Mouse (Mus musculus) B cell, adult 2 months (primary cell): ENCODE measurements around the gene Cox14.
"Not testable (repeated sequence)": the region's sequence is repeated elsewhere in the genome, so short reads cannot be mapped to it uniquely, and the experiment has no call there.

Experiments used
- DNase-seq, 2 experiments: peaks; one replicate each; pipeline ENCODE4 v3.0.0; 2022

Gene Cox14

DNA sequence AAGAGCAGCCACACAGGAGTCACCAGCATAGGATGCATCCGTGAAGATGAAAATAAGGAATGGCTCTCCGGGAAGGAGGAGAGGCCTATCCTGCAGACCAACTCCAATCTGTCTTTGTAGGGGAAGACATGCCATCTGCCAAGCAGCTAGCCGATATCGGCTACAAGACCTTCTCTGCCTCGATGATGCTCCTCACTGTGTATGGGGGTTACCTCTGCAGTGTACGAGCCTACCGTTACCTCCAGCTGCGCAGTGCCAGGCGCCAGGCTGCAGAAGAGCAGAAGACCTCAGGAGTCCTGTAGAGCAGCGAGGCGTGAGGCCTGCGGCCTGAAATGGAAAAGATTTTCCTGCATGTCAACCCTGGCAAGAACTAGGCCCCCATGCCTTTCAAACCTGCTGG, 2.1 kb downstream of the Cox14 start:
- DNase-seq = no peak

DNA sequence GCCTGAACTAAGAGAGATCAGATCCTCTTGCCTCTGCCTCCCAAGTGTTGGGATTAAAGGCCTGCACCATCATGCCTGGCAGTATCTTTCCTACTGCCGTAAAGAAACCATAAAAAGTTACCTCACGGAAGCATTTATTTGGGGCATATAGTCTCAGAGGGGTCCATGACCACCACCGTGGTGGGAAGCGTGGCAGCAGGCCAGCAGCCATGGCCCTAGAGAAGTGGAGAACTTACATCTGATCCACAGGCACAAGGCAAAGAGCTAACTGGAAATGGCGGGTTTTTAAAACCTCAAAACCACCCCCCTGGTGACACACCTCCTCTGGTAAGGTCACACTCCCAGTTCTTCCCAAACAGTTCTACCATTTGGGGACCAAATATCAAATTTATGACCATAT, 2.8 kb downstream of the Cox14 start:
- DNase-seq = no peak

DNA sequence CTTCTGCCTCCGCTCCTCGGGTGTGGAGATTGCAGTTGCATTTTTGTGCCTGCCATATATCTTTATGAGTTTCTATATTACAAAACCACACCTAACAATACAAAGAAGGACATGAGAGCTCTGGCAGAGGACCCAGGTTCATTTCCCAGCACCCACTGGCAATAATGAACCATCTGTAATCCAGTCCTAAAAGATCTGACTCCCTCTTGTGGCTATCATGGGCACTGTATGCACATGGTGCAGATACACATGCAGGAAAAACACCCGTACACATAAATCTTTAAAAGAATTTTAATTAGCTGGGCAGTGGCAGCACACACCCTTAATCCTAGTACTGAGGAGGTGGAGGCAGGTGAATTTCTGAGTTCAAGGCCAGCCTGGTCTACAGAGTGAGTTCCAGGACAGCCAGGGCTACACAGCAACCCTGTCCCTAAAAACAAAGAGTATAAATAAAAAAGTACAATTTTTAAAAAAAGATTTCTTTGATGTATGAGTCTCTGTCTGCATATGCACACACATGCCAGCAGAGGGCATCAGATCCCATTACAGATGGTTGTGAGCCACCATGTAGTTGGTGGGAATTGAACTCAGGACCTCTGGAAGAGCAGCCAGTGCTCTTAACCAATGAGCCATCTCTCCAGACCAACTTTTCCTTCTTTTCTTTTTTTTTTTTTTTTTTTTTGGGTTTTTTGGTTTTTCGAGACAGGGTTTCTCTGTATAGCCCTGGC, 3.8 kb downstream of the Cox14 start:
- peak; percentile 31 to 37 for DNase-seq

DNA sequence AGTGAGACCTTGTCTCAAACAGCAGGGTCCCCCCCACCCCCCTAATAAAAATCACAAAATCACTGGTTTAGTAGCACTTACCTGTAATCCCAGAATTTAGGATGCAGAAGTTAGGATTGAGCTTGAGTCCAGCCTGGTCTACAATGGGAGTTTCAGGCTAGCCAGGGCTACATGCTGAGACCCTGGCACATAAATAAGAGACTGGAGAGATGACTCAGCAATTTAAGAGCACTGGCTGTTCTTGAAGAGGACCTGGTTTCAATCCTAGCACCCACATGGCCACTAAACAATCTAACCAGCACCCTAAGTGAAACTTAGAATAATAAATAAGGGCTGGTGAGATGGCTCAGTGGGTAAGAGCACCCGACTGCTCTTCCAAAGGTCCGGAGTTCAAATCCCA, 5.7 kb downstream of the Cox14 start:
- no peak for DNase-seq

DNA sequence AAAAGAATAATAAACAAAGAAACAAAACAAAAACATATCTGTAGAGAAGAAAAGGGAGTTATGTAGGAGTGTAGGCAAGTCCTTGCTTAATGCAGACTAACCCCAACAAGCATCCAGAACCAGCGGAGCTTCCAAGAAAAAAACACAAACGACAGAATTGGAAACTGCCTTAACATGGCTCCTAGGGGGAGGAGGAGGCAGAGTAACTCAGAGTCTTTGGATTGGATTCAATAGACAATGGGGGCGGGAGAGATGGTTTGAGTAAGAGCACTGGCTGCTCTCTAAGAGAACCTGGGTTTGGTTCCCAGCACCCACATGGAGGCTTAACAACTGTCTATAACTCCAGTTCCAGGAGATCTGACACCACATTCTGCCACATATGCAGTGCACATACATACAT, 6.3 kb downstream of the Cox14 start:
- DNase-seq = no peak

DNA sequence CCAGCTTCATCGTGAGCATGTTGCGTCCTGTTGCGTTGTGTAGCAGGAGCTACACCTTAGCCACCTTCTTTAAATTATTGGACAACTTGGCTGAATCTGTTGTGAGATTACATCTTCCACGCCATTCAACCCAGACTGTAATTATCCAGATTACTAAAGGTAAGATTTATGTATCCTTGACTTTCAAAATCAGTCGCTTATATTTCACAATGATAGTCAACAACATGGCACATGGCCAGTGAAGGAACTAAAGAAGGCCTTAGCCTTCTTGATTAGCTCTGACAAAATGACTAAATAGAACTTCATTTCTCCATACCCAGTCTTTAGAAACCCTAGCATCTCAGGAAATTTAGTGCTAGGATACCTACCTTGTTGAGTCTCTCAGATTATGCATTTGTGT, 7.8 kb downstream of the Cox14 start:
- DNase-seq = no peak

DNA sequence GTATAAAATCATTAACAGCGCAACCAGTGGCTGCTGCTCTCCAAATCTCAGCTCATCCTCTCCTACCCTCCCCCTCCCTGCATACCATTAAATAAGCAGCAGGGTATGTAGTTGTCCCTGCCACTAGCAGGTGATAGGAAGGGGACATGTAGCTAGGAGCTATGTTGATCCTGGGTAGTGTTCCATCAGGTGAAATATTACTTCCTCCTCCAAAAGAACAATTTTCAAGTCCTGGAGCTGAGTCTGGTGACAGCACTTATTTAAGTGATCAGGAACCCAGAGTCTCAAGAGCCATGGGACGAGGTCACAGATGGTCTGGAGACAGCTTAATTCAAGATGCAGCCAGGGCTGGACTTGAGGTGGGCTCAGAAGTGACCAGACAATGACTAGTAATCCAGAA, 10.2 kb downstream of the Cox14 start:
- DNase-seq = peak; percentile 100

DNA sequence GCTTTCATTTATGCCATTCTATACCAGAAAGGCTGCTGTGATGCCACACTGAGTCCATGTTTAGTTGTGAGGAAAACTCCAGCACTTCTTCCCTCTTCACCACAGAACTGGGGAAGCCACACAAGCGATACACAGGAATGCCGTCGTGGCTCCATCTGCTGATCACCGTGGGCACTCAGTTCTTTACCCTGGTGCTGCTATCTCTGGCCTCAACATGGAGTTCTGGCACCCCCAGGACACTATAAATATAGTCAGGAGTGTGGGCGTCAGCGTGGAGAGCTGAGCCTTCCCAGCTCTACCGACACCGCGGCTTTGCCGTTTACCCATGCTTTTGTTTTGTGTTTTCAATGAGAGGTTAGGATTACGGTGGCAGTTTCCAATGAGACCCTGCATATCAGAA, 11.3 kb downstream of the Cox14 start:
- no peak for DNase-seq

DNA sequence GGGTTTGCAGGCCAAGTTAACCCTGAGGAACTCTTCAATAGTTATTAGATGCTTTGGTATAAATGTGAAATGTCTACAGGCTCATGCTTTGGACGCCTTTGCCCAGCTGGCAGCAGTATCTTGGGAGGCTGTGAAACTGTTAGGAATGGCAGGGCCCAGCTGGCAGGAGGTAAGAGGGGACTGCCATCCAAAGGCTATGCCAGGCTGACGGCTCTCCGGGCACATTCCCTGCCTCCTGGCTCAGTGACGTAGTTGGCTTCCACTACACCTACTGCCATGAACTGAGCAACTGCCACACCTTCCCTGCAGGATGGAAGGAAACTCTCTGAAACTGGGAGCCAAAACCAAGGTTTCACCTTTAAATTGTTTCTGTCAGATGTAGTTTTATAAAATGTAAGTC, 14.8 kb downstream of the Cox14 start:
- no peak for DNase-seq

DNA sequence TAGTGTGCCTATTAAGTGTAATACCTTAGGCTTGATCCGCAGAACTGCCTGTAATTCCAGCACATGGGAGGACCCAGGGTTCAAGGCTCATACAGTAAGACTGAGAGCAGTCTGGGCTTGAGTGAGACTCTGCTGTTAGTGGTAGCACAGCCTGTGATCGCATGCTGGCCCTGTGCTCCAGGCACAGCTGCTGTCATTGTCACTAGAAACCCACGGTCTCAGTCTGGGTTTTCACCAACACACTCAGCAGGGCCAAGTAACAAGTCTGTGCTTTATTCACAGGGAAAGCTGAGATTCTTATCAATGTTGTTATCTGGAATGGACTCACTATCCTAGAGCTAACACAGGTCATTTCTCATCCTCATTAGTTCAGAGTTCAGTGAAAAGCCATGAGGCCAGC, 28.8 kb downstream of the Cox14 start:
- no peak for DNase-seq

DNA sequence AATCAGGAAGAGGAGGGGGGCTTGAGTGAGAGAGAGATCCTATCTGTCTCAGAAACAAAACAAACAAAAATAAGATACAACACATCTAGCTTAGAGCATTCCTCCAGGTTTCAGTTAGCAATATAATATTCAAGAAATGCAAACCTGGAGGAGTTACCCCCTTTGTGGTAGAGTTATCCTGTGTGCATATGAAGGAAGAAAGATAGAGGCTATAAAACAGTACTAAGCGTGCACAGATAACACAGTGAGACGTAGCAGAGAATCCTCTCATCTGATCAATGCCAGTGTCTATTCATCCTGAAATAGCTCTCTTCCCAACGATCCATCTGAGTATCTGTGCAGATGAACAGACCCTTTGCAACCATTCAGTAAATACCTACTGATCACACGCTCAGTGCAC, 42.0 kb downstream of the Cox14 start:
- DNase-seq = no peak

DNA sequence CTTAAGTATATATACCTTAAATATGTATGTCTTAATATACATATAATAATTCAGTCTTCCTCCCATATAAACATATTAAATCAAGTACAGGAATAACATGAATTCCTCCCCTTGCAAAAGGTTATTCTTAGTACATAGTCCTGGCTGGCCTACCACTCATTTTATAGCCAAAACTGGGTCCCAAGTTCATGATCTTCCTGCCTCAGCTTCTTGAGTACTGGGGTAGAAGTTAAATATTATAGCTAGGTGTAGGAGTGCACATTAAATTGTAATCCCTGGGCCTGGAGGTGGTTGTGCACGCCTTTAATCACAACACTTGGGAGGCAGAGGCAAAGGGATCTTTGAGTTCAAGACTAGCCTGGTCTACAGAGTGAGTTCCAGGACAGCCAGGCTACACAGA, 43.3 kb downstream of the Cox14 start:
- no peak for DNase-seq

DNA sequence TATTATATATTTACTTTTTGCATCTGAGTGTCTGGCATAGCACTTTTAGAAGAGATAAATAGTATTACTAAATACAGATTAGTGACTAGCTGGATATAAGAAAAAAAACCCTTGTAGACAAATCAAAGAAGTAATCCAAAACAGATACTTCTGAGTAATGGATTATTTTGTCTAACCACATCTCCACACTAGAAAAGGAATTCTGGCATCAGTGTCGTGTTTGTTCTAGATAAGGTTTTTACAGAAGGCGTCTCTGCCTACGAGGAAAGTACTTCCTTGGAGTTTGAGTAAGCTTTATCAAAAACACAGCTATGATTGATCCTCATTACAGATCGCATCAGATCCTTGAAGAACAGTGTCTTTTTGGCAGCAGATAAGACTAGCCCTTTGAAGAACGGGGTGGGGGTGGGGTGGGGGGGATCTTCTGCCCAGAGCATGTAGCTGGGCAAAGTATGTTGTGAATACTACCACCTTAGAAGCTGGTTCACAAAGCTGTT, 45.6 kb downstream of the Cox14 start:
- DNase-seq = no peak

DNA sequence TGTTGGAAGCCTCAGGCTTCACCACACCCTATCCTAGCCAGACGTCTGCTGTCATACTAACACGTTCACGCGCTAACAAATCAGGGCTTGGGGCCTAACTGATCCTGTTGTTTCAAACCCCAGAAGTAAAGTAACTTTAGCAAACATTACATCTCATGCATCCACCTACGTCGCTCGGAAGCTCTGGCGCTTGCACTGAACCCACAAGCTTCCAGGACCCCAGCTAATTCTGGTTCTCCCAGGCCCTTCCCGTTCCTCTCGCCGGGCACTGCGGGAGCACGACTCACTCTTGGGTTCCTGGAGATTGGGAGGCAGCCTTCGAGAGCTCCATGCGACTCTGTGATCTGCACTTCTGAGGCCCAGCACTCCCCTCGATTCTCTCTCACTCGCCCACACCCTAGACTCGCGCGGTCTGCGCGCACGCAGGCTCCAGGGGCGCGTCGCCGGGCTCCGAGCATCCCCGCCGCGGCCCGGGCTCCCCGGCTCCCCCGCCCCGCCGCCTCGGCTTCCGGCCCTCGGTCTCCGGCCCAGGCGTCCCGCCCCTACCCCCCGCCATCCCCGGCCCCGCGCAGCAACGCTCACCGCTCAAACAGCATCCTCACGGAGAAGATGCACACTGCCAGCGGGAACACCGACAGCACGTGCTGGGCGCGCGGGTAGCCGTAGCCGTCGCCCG, 46.3 kb downstream of the Cox14 start:
- no peak for DNase-seq

DNA sequence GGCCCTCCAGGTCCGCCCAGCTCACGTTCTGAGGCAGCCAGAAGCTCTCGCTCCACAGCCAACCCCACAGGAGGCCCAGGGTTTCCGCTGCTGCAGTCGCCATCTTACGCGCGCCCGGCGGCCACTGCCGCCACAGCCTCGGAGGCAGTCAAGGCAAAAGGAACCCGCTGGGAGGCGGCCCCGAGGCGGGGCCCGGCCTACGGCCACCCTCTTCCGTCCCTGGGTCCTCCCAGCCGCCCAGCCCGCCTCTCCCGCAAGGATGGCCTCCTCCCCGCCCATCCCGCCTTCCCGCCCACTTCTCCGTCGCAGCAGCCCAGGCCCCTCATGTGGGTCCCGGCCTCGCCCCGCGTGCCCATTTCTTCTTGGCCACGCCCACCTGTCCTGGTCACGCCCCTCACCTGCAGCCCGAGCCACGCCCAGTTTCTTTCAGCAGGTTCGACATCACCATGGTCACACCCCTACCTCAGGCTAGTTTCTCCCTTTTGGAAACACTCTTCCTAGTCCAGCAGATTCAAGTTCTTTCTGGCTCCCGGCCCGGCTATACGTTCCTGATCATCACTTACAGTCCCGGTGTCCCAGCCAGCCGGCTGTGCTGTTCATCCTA, 47.0 kb downstream of the Cox14 start:
- DNase-seq = peak; percentile 92

DNA sequence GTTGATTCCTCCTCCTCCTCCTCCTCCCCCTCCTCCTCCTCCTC, 47.3 kb downstream of the Cox14 start, which contains the start of gene Cers5:
Gene Cers5 (minus strand): TSS at position 5 of the 44 bp plus-strand sequence.
- DNase-seq = not testable (repeated sequence)

DNA sequence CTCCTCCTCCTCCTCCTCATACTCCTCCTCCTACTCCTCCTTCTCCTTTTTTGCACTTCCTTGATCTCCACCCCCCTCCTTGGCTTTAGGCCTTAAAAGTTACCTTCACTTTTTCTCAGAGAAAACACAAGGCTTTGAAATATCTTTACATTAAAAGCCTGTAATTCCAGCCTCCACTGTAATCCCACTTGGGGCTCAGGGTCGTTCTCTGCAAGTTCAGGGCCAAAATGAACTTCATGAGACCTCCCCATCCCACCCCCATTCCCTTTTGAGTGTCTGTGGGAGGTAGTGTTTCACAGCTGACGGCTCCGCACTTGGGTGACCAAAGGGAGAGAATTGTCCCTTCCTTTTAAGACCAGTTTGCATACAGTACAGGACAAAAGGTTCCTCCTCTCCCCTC, 47.5 kb downstream of the Cox14 start:
- peak in 1 of 2 experiments; percentile 3 for DNase-seq
